Mouse (Mus musculus) erythroblast, embryonic 14.5 days (primary cell): Measurements from ENCODE around the gene Dync2li1. TPM values are rescaled to one million over a fixed set of nuclear protein-coding genes. Genes with fewer than 3 reads are reported as not detected.

Experiments used
- H3K27me3 ChIP-seq: 2 replicates; pipeline ENCODE4 v1.6.1; 2012; ENCODE audit warnings: inconsistent platforms; ENCODE audit not compliant: control insufficient read depth
- H3K36me3 ChIP-seq: 2 replicates; pipeline ENCODE4 v1.6.1; 2012; ENCODE audit warnings: mild to moderate bottlenecking, inconsistent platforms; ENCODE audit not compliant: control insufficient read depth
- H3K4me1 ChIP-seq: 2 replicates; pipeline ENCODE4 v1.6.1; 2012; ENCODE audit warnings: inconsistent platforms; ENCODE audit not compliant: control insufficient read depth
- H3K4me3 ChIP-seq: replicated peaks from 2 replicates; pipeline ENCODE3; 2012; ENCODE audit warnings: moderate library complexity, mild to moderate bottlenecking, inconsistent platforms
- H3K9me3 ChIP-seq: 2 replicates; pipeline ENCODE4 v1.6.1; 2012; ENCODE audit warnings: low read length, inconsistent platforms, mixed read lengths; ENCODE audit not compliant: control insufficient read depth
- GATA1 ChIP-seq: IDR thresholded peaks from 2 replicates; pipeline ENCODE4 v1.6.1; 2012; ENCODE audit warnings: low read length, inconsistent platforms, mixed read lengths
- TAL1 ChIP-seq: IDR thresholded peaks from 3 replicates; pipeline ENCODE4 v1.6.1; 2012; ENCODE audit warnings: low read length, inconsistent platforms, mixed read lengths
- polyA plus RNA-seq: library from polyadenylated mRNA; stranded (reverse); fragments of >175 nt; gene quantifications from 2 replicates; pipeline ENCODE4 v1.2.3, GENCODE M21; 2012

The Dync2li1 gene
- polyA plus RNA-seq, 1 experiment: not detected

GRCm38 (mm10) chr17:84591431-84592150 is 34.7 kb upstream of the Dync2li1 start:
- no peak overlapping the region for H3K4me3 ChIP-seq
- H3K27me3 ChIP-seq: no peaks in the 10 kb centered on the region
- H3K4me1 ChIP-seq: no peaks in the 10 kb centered on the region
- no peaks in the 10 kb centered on the region for H3K9me3 ChIP-seq
- TF ChIP-seq GATA1 (no peak), TAL1 (no peak)
- no peaks in the 10 kb centered on the region for H3K36me3 ChIP-seq

- no peak for TF ChIP-seq TAL1
- TF ChIP-seq GATA1: no peak
- Histone ChIP-seq H3K4me1 (no peaks in the 10 kb centered on the region), H3K36me3 (no peaks in the 10 kb centered on the region), H3K4me3 (no peak overlapping the region), H3K27me3 (no peaks in the 10 kb centered on the region), H3K9me3 (no peaks in the 10 kb centered on the region)
Measured at GRCm38 (mm10) chr17:84596015-84596441, 30.3 kb upstream of the Dync2li1 start.

GRCm38 (mm10) chr17:84596501-84596900 is 29.8 kb upstream of the Dync2li1 start:
- Histone ChIP-seq H3K4me1 (no peaks in the 10 kb centered on the region), H3K4me3 (no peak overlapping the region), H3K27me3 (no peaks in the 10 kb centered on the region), H3K9me3 (no peaks in the 10 kb centered on the region), H3K36me3 (no peaks in the 10 kb centered on the region)
- TF ChIP-seq GATA1 (no peak), TAL1 (no peak)

- no peaks in the 10 kb centered on the region for H3K9me3 ChIP-seq
- H3K27me3 ChIP-seq: no peaks in the 10 kb centered on the region
- H3K4me3 ChIP-seq: no peak overlapping the region
- H3K4me1 ChIP-seq: no peaks in the 10 kb centered on the region
- no peaks in the 10 kb centered on the region for H3K36me3 ChIP-seq
- TF ChIP-seq GATA1 (no peak), TAL1 (no peak)
Measured at GRCm38 (mm10) chr17:84597859-84598258, 28.4 kb upstream of the Dync2li1 start.

- no peaks in the 10 kb centered on the region for H3K9me3 ChIP-seq
- TF ChIP-seq GATA1 (no peak), TAL1 (no peak)
- no peaks in the 10 kb centered on the region for H3K27me3 ChIP-seq
- H3K4me1 ChIP-seq: no peaks in the 10 kb centered on the region
- no peaks in the 10 kb centered on the region for H3K36me3 ChIP-seq
- H3K4me3 ChIP-seq: no peak overlapping the region
Measured at GRCm38 (mm10) chr17:84598928-84599327, 27.4 kb upstream of the Dync2li1 start.

- no peak for TF ChIP-seq TAL1
- no peak for TF ChIP-seq GATA1
- Histone ChIP-seq H3K9me3 (no peaks in the 10 kb centered on the region), H3K4me1 (no peaks in the 10 kb centered on the region), H3K36me3 (no peaks in the 10 kb centered on the region), H3K4me3 (no peak overlapping the region), H3K27me3 (no peaks in the 10 kb centered on the region)
Measured at GRCm38 (mm10) chr17:84600051-84600983, 26.0 kb upstream of the Dync2li1 start.

GRCm38 (mm10) chr17:84601805-84602204 is 24.5 kb upstream of the Dync2li1 start:
- H3K4me1 ChIP-seq: no peaks in the 10 kb centered on the region
- H3K27me3 ChIP-seq: no peaks in the 10 kb centered on the region
- TF ChIP-seq GATA1 (no peak), TAL1 (no peak)
- no peaks in the 10 kb centered on the region for H3K9me3 ChIP-seq
- no peaks in the 10 kb centered on the region for H3K36me3 ChIP-seq
- no peak overlapping the region for H3K4me3 ChIP-seq

- H3K4me3 ChIP-seq: no peak overlapping the region
- H3K27me3 ChIP-seq: no peaks in the 10 kb centered on the region
- no peaks in the 10 kb centered on the region for H3K9me3 ChIP-seq
- TF ChIP-seq GATA1: no peak
- TF ChIP-seq TAL1: no peak
- H3K36me3 ChIP-seq: no peaks in the 10 kb centered on the region
- no peaks in the 10 kb centered on the region for H3K4me1 ChIP-seq
Measured at GRCm38 (mm10) chr17:84603202-84603627, 23.1 kb upstream of the Dync2li1 start.
